Mouse (Mus musculus) adrenal gland, postnatal 4 days (tissue): ENCODE measurements around the gene Olfr1489. TPM values are rescaled to one million over a fixed set of nuclear protein-coding genes. Genes with fewer than 3 reads are reported as not detected.
"Not testable (repeated sequence)": the region's sequence is repeated elsewhere in the genome, so short reads cannot be mapped to it uniquely, and the experiment has no call there.

Source experiments
- DNase-seq, 2 experiments: peaks; one replicate each; pipeline ENCODE4 v3.0.0; 2021 to 2022; ENCODE audit warnings: low spot score in 2 of 2, mixed read lengths in 2 of 2
- long read RNA-seq, 2 experiments: library from polyadenylated mRNA; stranded (forward); transcript quantifications; one replicate each; pipeline ENCODE4 v2.0.0; 2021
- microRNA-seq: library from miRNA; unstranded; fragments of <30 nt; microRNA quantifications from one replicate; pipeline ENCODE4 v1.2.0, GENCODE M21; 2021
- total RNA-seq, 2 experiments: library from RNA; stranded (reverse); gene quantifications; 2 replicates each; pipeline ENCODE4 v1.2.3; 2021

Olfr1489 gene
- total RNA-seq, result not detected
- long read RNA-seq, experiment 1, result 0 reads
- long read RNA-seq, experiment 2, result 0 reads

- DNase-seq, result no peak
Observed at GRCm38 (mm10) chr19:13631321-13631720, at the start of gene Olfr1489. Olfr1489 (plus strand) TSS chr19:13631621.

GRCm38 (mm10) chr19:13583211-13583610 is 48.2 kb upstream of the Olfr1489 start, which contains the start of gene Olfr1484:
Olfr1484 (plus strand) TSS chr19:13583511.
- no peak for DNase-seq

GRCm38 (mm10) chr19:13617075-13617474 is 14.3 kb upstream of the Olfr1489 start, which contains the start of gene Olfr1487:
Olfr1487 (plus strand) TSS chr19:13617375.
- DNase-seq, result not testable (repeated sequence)

- no peak for DNase-seq
Observed at GRCm38 (mm10) chr19:13650791-13651190, 19.4 kb downstream of the Olfr1489 start, which contains the start of gene Olfr1490. Olfr1490 (plus strand) TSS chr19:13651091.

Small RNA genes lying within 50 kb of the gene (microRNA-seq; reads per million reads assigned to microRNA genes)
- gene Gm22323 (not detected), gene Gm23931 (not detected)

Other genes starting within 250 kb of the Olfr1489 start
- gene Olfr1469, start 223.8 kb upstream of the Olfr1489 start, total RNA-seq, result not detected
- not detected for gene Olfr1471, start 188.2 kb upstream of the Olfr1489 start, total RNA-seq
- not detected for gene Olfr1472, start 175.5 kb upstream of the Olfr1489 start, total RNA-seq
- not detected for gene Olfr1474, start 162.1 kb upstream of the Olfr1489 start, total RNA-seq
- gene Olfr1475, start 151.4 kb upstream of the Olfr1489 start, total RNA-seq, result not detected
- gene Olfr1477, start 131.1 kb upstream of the Olfr1489 start, total RNA-seq, result not detected
- gene Olfr1480, start 103.7 kb upstream of the Olfr1489 start, total RNA-seq, result not detected
- not detected for gene Olfr1484, start 48.1 kb upstream of the Olfr1489 start, total RNA-seq
- gene Olfr1487, start 14.2 kb upstream of the Olfr1489 start, total RNA-seq, result not detected
- not detected for gene Olfr1490, start 19.5 kb downstream of the Olfr1489 start, total RNA-seq
- not detected for gene Olfr1491, start 65.6 kb downstream of the Olfr1489 start, total RNA-seq
- not detected for gene Olfr1493-ps1, start 91.7 kb downstream of the Olfr1489 start, total RNA-seq
- not detected for gene Olfr1494, start 108.1 kb downstream of the Olfr1489 start, total RNA-seq
- gene Olfr1495, start 133.0 kb downstream of the Olfr1489 start, total RNA-seq, result not detected
- not detected for gene Olfr1496, start 146.3 kb downstream of the Olfr1489 start, total RNA-seq
- not detected for gene Olfr1497, start 166.6 kb downstream of the Olfr1489 start, total RNA-seq
- not detected for gene Olfr1499, start 187.8 kb downstream of the Olfr1489 start, total RNA-seq
- not detected for gene Olfr1500, start 198.9 kb downstream of the Olfr1489 start, total RNA-seq
- gene Olfr1501, start 219.1 kb downstream of the Olfr1489 start, total RNA-seq, result not detected
- not detected for gene Olfr1502, start 230.2 kb downstream of the Olfr1489 start, total RNA-seq